Mouse (Mus musculus) brain, adult 2 months (tissue): ENCODE measurements at regions not wholly inside any gene's neighbourhood (a gene's known extent, or its start where the extent isn't known, plus 50 kb on each side); places are given as distances from the start of the nearest gene placed in this dataset.

Experiments used
- DNase-seq: peaks from one replicate; pipeline ENCODE4 v3.0.0; 2011; ENCODE audit warnings: low read depth, low spot score

- peak; percentile 9 for DNase-seq
Observed at GRCm38 (mm10) chr11:109039792-109040518, 104.2 kb downstream of the E030025P04Rik start.

- DNase-seq, result peak; percentile 13
Observed at GRCm38 (mm10) chr11:109039060-109039791, 104.9 kb downstream of the E030025P04Rik start.

- DNase-seq, result no peak
Observed at GRCm38 (mm10) chr11:109038136-109038535, 106.0 kb downstream of the E030025P04Rik start.

- DNase-seq, result peak; percentile 57
Observed at GRCm38 (mm10) chr11:109034596-109034995, 109.6 kb downstream of the E030025P04Rik start.

GRCm38 (mm10) chr11:109034072-109034471 lies 110.1 kb downstream of the E030025P04Rik start:
- DNase-seq, result no peak

GRCm38 (mm10) chr11:109032729-109033128 lies 111.4 kb downstream of the E030025P04Rik start:
- peak; percentile 49 for DNase-seq

GRCm38 (mm10) chr11:109030486-109030885 lies 110.3 kb downstream of the Axin2 start:
- DNase-seq, result peak; percentile 76

- no peak for DNase-seq
Observed at GRCm38 (mm10) chr11:109029894-109030293, 109.7 kb downstream of the Axin2 start.

- DNase-seq, result no peak
Observed at GRCm38 (mm10) chr11:109014806-109015205, 94.7 kb downstream of the Axin2 start.

- DNase-seq, result no peak
Observed at GRCm38 (mm10) chr11:109011161-109011560, 91.0 kb downstream of the Axin2 start.

GRCm38 (mm10) chr11:109008872-109009271 lies 88.7 kb downstream of the Axin2 start:
- no peak for DNase-seq

GRCm38 (mm10) chr11:109005681-109006080 lies 85.5 kb downstream of the Axin2 start:
- DNase-seq, result no peak
